In genomic region chr9:90232781-90233690, GRCm38 (mm10) we compare ENCODE assay signal across 12 mouse cellular contexts. TPM values are rescaled to one million over a fixed set of nuclear protein-coding genes. Genes with fewer than 3 reads are reported as not detected.
DNase-seq lines count a peak whose midpoint lies in the region; ATAC-seq lines count a peak whose summit lies in the region.
"Had no signal": no experiment of that assay in that cellular context is flagged by ENCODE, and none has a peak within 500 bp of the region (broad histone marks: within the 10 kb centered on the region; RNA-seq: fewer than 3 reads in every experiment).

No protein-coding gene starts in this region.

- WGBS in heart, embryonic 16.5 days = 66% methylated on average over 8 of the region's 8 CpGs
- 87% methylated on average over 8 of the region's 8 CpGs for WGBS in heart, embryonic 12.5 days

- peaks cover 7% of the 10 kb centered on the region for H3K4me1 ChIP-seq in heart, embryonic 16.5 days (ENCODE audit: control insufficient read depth, insufficient read depth, low read length)
- H3K4me1 ChIP-seq in heart, embryonic 12.5 days (replicated peaks) = peaks cover 24% of the 10 kb centered on the region
- H3K4me1 ChIP-seq: embryonic facial prominence, embryonic 15.5 days had no signal

- ATAC-seq in heart, embryonic 16.5 days (replicated peaks; ENCODE audit: extremely low read depth, insufficient read depth, low FRiP score) = peak; percentile 39; the same call in 1 of the 2 replicates
- no peak for ATAC-seq in heart, embryonic 12.5 days (ENCODE audit: insufficient number of reproducible peaks, low FRiP score)
- ATAC-seq: forebrain, embryonic 16.5 days had no signal

- no peak overlapping the region for H3K9ac ChIP-seq in heart, embryonic 16.5 days (ENCODE audit: low read length)
- H3K9ac ChIP-seq in heart, embryonic 12.5 days = no peak overlapping the region
- H3K9ac ChIP-seq: embryonic facial prominence, embryonic 15.5 days had no signal

- H3K36me3 ChIP-seq in heart, embryonic 16.5 days (ENCODE audit: control insufficient read depth, insufficient read depth) = no peaks in the 10 kb centered on the region
- peaks cover 8% of the 10 kb centered on the region; the same call in 1 of the 2 replicates for H3K36me3 ChIP-seq in heart, embryonic 12.5 days

- H3K4me3 ChIP-seq in heart, embryonic 16.5 days (ENCODE audit: low read length) = no peak overlapping the region
- H3K4me3 ChIP-seq in heart, embryonic 12.5 days = no peak overlapping the region
- H3K4me3 ChIP-seq: embryonic facial prominence, embryonic 15.5 days had no signal

- peak overlapping the region; percentile 17 for H3K27ac ChIP-seq in heart, embryonic 16.5 days (ENCODE audit: low read length)
- H3K27ac ChIP-seq in heart, embryonic 12.5 days (ENCODE audit: poor library complexity, severe bottlenecking) = no peak overlapping the region
- H3K27ac ChIP-seq: embryonic facial prominence, embryonic 15.5 days had no signal

- no peak overlapping the region for H3K4me2 ChIP-seq in heart, embryonic 16.5 days (ENCODE audit: low read depth, low read length)
- no peak overlapping the region for H3K4me2 ChIP-seq in heart, embryonic 12.5 days
- H3K4me2 ChIP-seq: embryonic facial prominence, embryonic 15.5 days had no signal

- H3K9me3 ChIP-seq in heart, embryonic 16.5 days (replicated peaks; ENCODE audit: control insufficient read depth, low read length) = no peaks in the 10 kb centered on the region
- no peaks in the 10 kb centered on the region for H3K9me3 ChIP-seq in heart, embryonic 12.5 days (replicated peaks)
- H3K9me3 ChIP-seq: embryonic facial prominence, embryonic 15.5 days had no signal

- H3K27me3 ChIP-seq in heart, embryonic 16.5 days (ENCODE audit: control insufficient read depth, insufficient read depth, low read length) = no peaks in the 10 kb centered on the region
- H3K27me3 ChIP-seq in heart, embryonic 12.5 days (replicated peaks) = no peaks in the 10 kb centered on the region
- H3K27me3 ChIP-seq: embryonic facial prominence, embryonic 15.5 days had no signal

- DNase-seq in thymus, postnatal 4 days = peak; percentile 51
- no peak for DNase-seq in thymus, adult 18-20 months
- DNase-seq in lung, postnatal 10 days = peak; percentile 13
- DNase-seq in urinary bladder, postnatal 10 days (ENCODE audit: low spot score) = no peak
- no peak for DNase-seq in urinary bladder, adult 18-20 months (ENCODE audit: low spot score in 2 of 2)
- DNase-seq in right cerebral cortex, adult 2 months (ENCODE audit: low spot score in 2 of 2) = no peak
- DNase-seq: gastrocnemius, postnatal 14 days; spleen, adult 18-20 months had no signal

RNA-seq across cellular contexts. Expression of gene Tbc1d2b, which starts 37.6 kb away (rescaled TPM):
- polyA plus RNA-seq in heart, embryonic 16.5 days (2015; fragmentation: Nextera tagmentation; extraction: Ambion mirVana) = 6.9 and 7.4 TPM in 2 replicates
- polyA plus RNA-seq in heart, embryonic 12.5 days (2016; fragmentation: Nextera tagmentation; extraction: Ambion mirVana) = 7.8 and 7.9 TPM in 2 replicates

Comparison
In these comparisons a context has a peak if more than half of its experiments do, and no peak if none do; other contexts are left out.
1. DNase-seq: peak in thymus, postnatal 4 days (single experiment) and lung, postnatal 10 days (single experiment); none in thymus, adult 18-20 months (0 of 2), urinary bladder, postnatal 10 days (single experiment), urinary bladder, adult 18-20 months (0 of 2) and right cerebral cortex, adult 2 months (0 of 2).